In genomic region chr16:33723241-33723640, GRCm38 (mm10) we compare ENCODE assay signal across 20 mouse cellular contexts. TPM values are rescaled to one million over a fixed set of nuclear protein-coding genes. Genes with fewer than 3 reads are reported as not detected.
DNase-seq lines count a peak whose midpoint lies in the region; ATAC-seq and TF ChIP-seq lines count a peak whose summit lies in the region.
"Had no signal": no experiment of that assay in that cellular context is flagged by ENCODE, and none has a peak within 500 bp of the region (broad histone marks: within the 10 kb centered on the region; RNA-seq: fewer than 3 reads in every experiment).

No protein-coding gene starts in this region.

- no peak for TF ChIP-seq EP300 in liver, postnatal 0 days (IDR thresholded peaks at IDR 0.05; ENCODE audit: low read depth)
- TF ChIP-seq EP300 in MEL (IDR thresholded peaks at IDR 0.05; ENCODE audit: low read depth in 1 of 2, low read length in 2 of 2): no peak

- H3K4me2 ChIP-seq in hindbrain, postnatal 0 days (ENCODE audit: low read depth, low read length): no peak overlapping the region
- H3K4me2 ChIP-seq in hindbrain, embryonic 14.5 days (replicated peaks): no peak overlapping the region
- H3K4me2 ChIP-seq in liver, postnatal 0 days (ENCODE audit: low read depth, low read length): no peak overlapping the region
- no peak overlapping the region for H3K4me2 ChIP-seq in liver, embryonic 12.5 days
- H3K4me2 ChIP-seq: embryonic facial prominence, embryonic 12.5 days; forebrain, embryonic 12.5 days; heart, embryonic 11.5 days; limb, embryonic 12.5 days; liver, embryonic 13.5 days; lung, embryonic 15.5 days; neural tube, embryonic 15.5 days had no signal

- TF ChIP-seq POLR2A in MEL (IDR thresholded peaks at IDR 0.05; ENCODE audit: control insufficient read depth in 1 of 2, insufficient read depth in 1 of 2, low read depth in 1 of 2, low read length in 2 of 2, poor library complexity in 1 of 2): no peak

- no peak overlapping the region for H3K4me3 ChIP-seq in hindbrain, postnatal 0 days (ENCODE audit: low read length)
- no peak overlapping the region for H3K4me3 ChIP-seq in hindbrain, embryonic 14.5 days (replicated peaks; ENCODE audit: low read length)
- no peak overlapping the region for H3K4me3 ChIP-seq in liver, postnatal 0 days (ENCODE audit: low read depth, low read length)
- H3K4me3 ChIP-seq in liver, embryonic 12.5 days: no peak overlapping the region
- no peak overlapping the region for H3K4me3 ChIP-seq in MEL (ENCODE audit: control insufficient read depth in 1 of 2, insufficient read depth in 1 of 2, low read depth in 2 of 2, low read length in 2 of 2)
- H3K4me3 ChIP-seq: embryonic facial prominence, embryonic 12.5 days; forebrain, embryonic 12.5 days; limb, embryonic 12.5 days; liver, embryonic 13.5 days; lung, embryonic 15.5 days; midbrain, embryonic 10.5 days; neural tube, embryonic 15.5 days had no signal

- DNase-seq in hindbrain, postnatal 0 days (ENCODE audit: low spot score): no peak
- DNase-seq in hindbrain, embryonic 14.5 days (ENCODE audit: low spot score): no peak
- DNase-seq in liver, postnatal 0 days: no peak
- no peak for DNase-seq in MEL (ENCODE audit: low read depth, low spot score)
- no peak for DNase-seq in cerebellum, adult 18-20 months
- DNase-seq in cerebellum, postnatal 10 days: no peak
- DNase-seq: adrenal gland, postnatal 36 days; kidney, adult 18-20 months; liver, embryonic 13.5 days; right cerebral cortex, adult 18-20 months had no signal

- TF ChIP-seq CTCF in hindbrain, postnatal 0 days (IDR thresholded peaks at IDR 0.05; ENCODE audit: low read depth): peak; percentile 32
- peak; percentile 8; the same call in 1 of the 2 replicates for TF ChIP-seq CTCF in liver, postnatal 0 days (IDR thresholded peaks at IDR 0.05; ENCODE audit: low read depth)
- TF ChIP-seq CTCF in MEL (IDR thresholded peaks at IDR 0.05 in 2 of 3, conservative IDR thresholded peaks at IDR 0.05 in 1 of 3; ENCODE audit: control insufficient read depth in 1 of 3, insufficient read depth in 1 of 3, low read depth in 2 of 3, low read length in 3 of 3, poor library complexity in 1 of 3, severe bottlenecking in 1 of 3): peak; percentile 8 to 28 (median 23); a peak in 2 of 6 replicates

- H3K9me3 ChIP-seq in hindbrain, postnatal 0 days (ENCODE audit: low read length): 0 out of 2 replicates have a peak, but pooled peaks cover 2% of the 10 kb centered on the region
- 0 out of 2 replicates have a peak, but pooled peaks cover 4% of the 10 kb centered on the region for H3K9me3 ChIP-seq in hindbrain, embryonic 14.5 days (ENCODE audit: control insufficient read depth, low read length)
- peaks cover 6% of the 10 kb centered on the region; the same call in 1 of the 2 replicates for H3K9me3 ChIP-seq in liver, postnatal 0 days (ENCODE audit: low read length)
- 0 out of 2 replicates have a peak, but pooled peaks cover 4% of the 10 kb centered on the region for H3K9me3 ChIP-seq in liver, embryonic 12.5 days (replicated peaks)
- no peaks in the 10 kb centered on the region for H3K9me3 ChIP-seq in MEL (replicated peaks; ENCODE audit: insufficient read depth, low read length)
- H3K9me3 ChIP-seq: liver, embryonic 13.5 days; lung, embryonic 15.5 days; neural tube, embryonic 15.5 days had no signal

- no peaks in the 10 kb centered on the region for H3K27me3 ChIP-seq in hindbrain, postnatal 0 days (ENCODE audit: insufficient read depth, low read length)
- no peaks in the 10 kb centered on the region for H3K27me3 ChIP-seq in hindbrain, embryonic 14.5 days (ENCODE audit: control insufficient read depth, insufficient read depth, low read length)
- no peaks in the 10 kb centered on the region for H3K27me3 ChIP-seq in liver, postnatal 0 days (ENCODE audit: insufficient read depth, low read length)
- no peaks in the 10 kb centered on the region for H3K27me3 ChIP-seq in liver, embryonic 12.5 days (replicated peaks)
- H3K27me3 ChIP-seq in MEL (ENCODE audit: control insufficient read depth in 1 of 2, insufficient read depth in 2 of 2, low read length in 2 of 2): no peaks in the 10 kb centered on the region
- H3K27me3 ChIP-seq: embryonic facial prominence, embryonic 12.5 days; forebrain, embryonic 12.5 days; limb, embryonic 12.5 days; liver, embryonic 13.5 days; lung, embryonic 15.5 days; neural tube, embryonic 15.5 days had no signal

- no peak overlapping the region for H3K27ac ChIP-seq in hindbrain, postnatal 0 days
- H3K27ac ChIP-seq in hindbrain, embryonic 14.5 days: no peak overlapping the region
- no peak overlapping the region for H3K27ac ChIP-seq in liver, postnatal 0 days (ENCODE audit: low read depth)
- no peak overlapping the region for H3K27ac ChIP-seq in liver, embryonic 12.5 days
- H3K27ac ChIP-seq in MEL (ENCODE audit: control insufficient read depth, low read depth, low read length): no peak overlapping the region
- H3K27ac ChIP-seq: embryonic facial prominence, embryonic 12.5 days; forebrain, embryonic 12.5 days; limb, embryonic 12.5 days; liver, embryonic 13.5 days; lung, embryonic 15.5 days; macrophage; midbrain, embryonic 10.5 days; neural tube, embryonic 15.5 days had no signal

- H3K9ac ChIP-seq in hindbrain, postnatal 0 days (replicated peaks; ENCODE audit: low read length): no peak overlapping the region
- H3K9ac ChIP-seq in hindbrain, embryonic 14.5 days: no peak overlapping the region
- no peak overlapping the region for H3K9ac ChIP-seq in liver, postnatal 0 days (replicated peaks)
- H3K9ac ChIP-seq in liver, embryonic 12.5 days: no peak overlapping the region
- no peak overlapping the region for H3K9ac ChIP-seq in MEL (ENCODE audit: control insufficient read depth, low read depth, low read length, poor library complexity, severe bottlenecking)
- H3K9ac ChIP-seq: embryonic facial prominence, embryonic 12.5 days; forebrain, embryonic 12.5 days; limb, embryonic 12.5 days; liver, embryonic 13.5 days; lung, embryonic 15.5 days; neural tube, embryonic 15.5 days had no signal

- WGBS in hindbrain, postnatal 0 days: 99% methylated on average over 2 of the region's 2 CpGs
- WGBS in hindbrain, embryonic 14.5 days: 97% methylated on average over 2 of the region's 2 CpGs
- 90% methylated on average over 2 of the region's 2 CpGs for WGBS in liver, postnatal 0 days (ENCODE audit: insufficient replicate concordance)
- 84% methylated on average over 2 of the region's 2 CpGs for WGBS in liver, embryonic 12.5 days (ENCODE audit: insufficient replicate concordance)

- no peak for ATAC-seq in hindbrain, postnatal 0 days
- no peak for ATAC-seq in hindbrain, embryonic 14.5 days (ENCODE audit: low FRiP score)
- no peak for ATAC-seq in liver, postnatal 0 days
- no peak for ATAC-seq in liver, embryonic 12.5 days
- ATAC-seq: hindbrain, embryonic 16.5 days had no signal

- H3K79me2 ChIP-seq in MEL (ENCODE audit: control insufficient read depth, insufficient read depth, low read length, poor library complexity): no peaks in the 10 kb centered on the region

- H3K36me3 ChIP-seq in hindbrain, postnatal 0 days (ENCODE audit: insufficient read depth, low read length): peaks cover 7% of the 10 kb centered on the region
- H3K36me3 ChIP-seq in hindbrain, embryonic 14.5 days (replicated peaks; ENCODE audit: control insufficient read depth, insufficient read depth): peaks cover 7% of the 10 kb centered on the region; the same call in 1 of the 2 replicates
- peaks cover 40% of the 10 kb centered on the region for H3K36me3 ChIP-seq in liver, postnatal 0 days (replicated peaks; ENCODE audit: insufficient read depth, low read length)
- H3K36me3 ChIP-seq in liver, embryonic 12.5 days: peaks cover 59% of the 10 kb centered on the region
- 0 out of 4 replicates have a peak, but pooled peaks cover 0 to 2% of the 10 kb centered on the region in 2 experiments for H3K36me3 ChIP-seq in MEL (ENCODE audit: control insufficient read depth in 1 of 2, insufficient read depth in 2 of 2, low read length in 2 of 2)
- H3K36me3 ChIP-seq: neural tube, embryonic 15.5 days had no signal

- TF ChIP-seq RAD21 in MEL (IDR thresholded peaks at IDR 0.05; ENCODE audit: low read depth, low read length): no peak

- no peaks in the 10 kb centered on the region for H3K4me1 ChIP-seq in hindbrain, postnatal 0 days (ENCODE audit: insufficient read depth, low read length)
- no peaks in the 10 kb centered on the region for H3K4me1 ChIP-seq in hindbrain, embryonic 14.5 days (replicated peaks; ENCODE audit: control insufficient read depth, insufficient read depth, low read length)
- no peaks in the 10 kb centered on the region for H3K4me1 ChIP-seq in liver, postnatal 0 days (ENCODE audit: insufficient read depth)
- H3K4me1 ChIP-seq in liver, embryonic 12.5 days: peaks cover 32% of the 10 kb centered on the region
- no peaks in the 10 kb centered on the region for H3K4me1 ChIP-seq in MEL (ENCODE audit: control insufficient read depth in 1 of 2, insufficient read depth in 2 of 2, low read length in 2 of 2)
- H3K4me1 ChIP-seq: embryonic facial prominence, embryonic 12.5 days; limb, embryonic 12.5 days; lung, embryonic 15.5 days; neural tube, embryonic 15.5 days had no signal

TF ChIP-seq in MEL, 35 proteins besides CTCF, POLR2A, EP300 and RAD21 (continues in another document):
- TF ChIP-seq GABPA (IDR thresholded peaks at IDR 0.05; ENCODE audit: low read depth, low read length) (no peak), USF2 (IDR thresholded peaks at IDR 0.05; ENCODE audit: borderline replicate concordance in 1 of 2, insufficient read depth in 1 of 2, low read depth in 1 of 2, low read length in 2 of 2) (no peak), POLR2AphosphoS5 (IDR thresholded peaks at IDR 0.05; ENCODE audit: borderline replicate concordance, low read depth, low read length) (no peak), MEF2A (IDR thresholded peaks at IDR 0.05; ENCODE audit: extremely low read depth, insufficient replicate concordance, low read depth, low read length, poor library complexity, severe bottlenecking) (no peak), SIN3A (IDR thresholded peaks at IDR 0.05; ENCODE audit: low read length) (no peak), BHLHE40 (IDR thresholded peaks at IDR 0.05; ENCODE audit: borderline replicate concordance, low read depth, low read length) (no peak), HCFC1 (IDR thresholded peaks at IDR 0.05; ENCODE audit: low read depth, low read length) (no peak), CHD2 (IDR thresholded peaks at IDR 0.05; ENCODE audit: low read length) (no peak), MYC (IDR thresholded peaks at IDR 0.05; ENCODE audit: low read depth, low read length) (no peak), TCF12 (IDR thresholded peaks at IDR 0.05; ENCODE audit: low read depth, low read length) (no peak)

RNA-seq across cellular contexts. Expression of gene Heg1, which starts 39.1 kb away (rescaled TPM):
- total RNA-seq in hindbrain, postnatal 0 days (2014; rRNA removed): 22.8 and 30.4 TPM in 2 replicates
- 7.2 and 8.1 TPM in 2 replicates for polyA plus RNA-seq in hindbrain, postnatal 0 days (2015; fragmentation: Nextera tagmentation; extraction: Ambion mirVana)
- 10.7 and 11.2 TPM in 2 replicates for polyA plus RNA-seq in hindbrain, embryonic 14.5 days (2014; fragmentation: Nextera tagmentation; extraction: Ambion mirVana)
- polyA plus RNA-seq in liver, postnatal 0 days (2015; fragmentation: Nextera tagmentation; extraction: Ambion mirVana): 4.4 and 4.7 TPM in 2 replicates
- polyA plus RNA-seq in liver, embryonic 12.5 days (2016; fragmentation: Nextera tagmentation; extraction: Ambion mirVana): 8.5 and 8.9 TPM in 2 replicates
- total RNA-seq in MEL (2012; rRNA removed): 4.1 and 4.5 TPM in 2 replicates
- polyA plus RNA-seq in MEL (2012; ENCODE audit: insufficient read depth in 1 of 2, insufficient read length in 2 of 2, low read depth in 1 of 2, low replicate concordance in 2 of 2, missing spikeins in 1 of 2): 10 to 100 TPM in 1 of 2 experiments, 1 to 10 TPM in 1; 6.9 to 72.0 TPM
